Mouse (Mus musculus) CH12.LX (cell line): ENCODE measurements around the gene Rbpms2. TPM values are rescaled to one million over a fixed set of nuclear protein-coding genes. Genes with fewer than 3 reads are reported as not detected.

Experiments
- DNase-seq: peaks from one replicate; pipeline ENCODE4 v3.0.0-alpha.2; 2013; ENCODE audit errors: extremely low read depth
- H3K27ac ChIP-seq: 2 replicates; pipeline ENCODE4 v1.5.1; 2012; ENCODE audit warnings: low read depth, mild to moderate bottlenecking, control low read depth, moderate library complexity; ENCODE audit not compliant: insufficient read depth
- H3K27me3 ChIP-seq: replicated peaks from 2 replicates; pipeline ENCODE3; 2012; ENCODE audit warnings: inconsistent platforms
- H3K36me3 ChIP-seq, 2 experiments: replicated peaks in 1 of 2; 2 replicates each; pipeline versions ENCODE3 to v1.6.1; 2012; ENCODE audit warnings: inconsistent platforms in 1 of 2, low read length in 1 of 2, mild to moderate bottlenecking in 1 of 2, mixed read lengths in 1 of 2, moderate library complexity in 1 of 2; ENCODE audit not compliant: control insufficient read depth in 1 of 2, insufficient read depth in 1 of 2
- H3K4me1 ChIP-seq, 2 experiments: 2 replicates each; pipeline ENCODE4 v1.6.1; 2012; ENCODE audit warnings: inconsistent platforms in 1 of 2, moderate library complexity in 1 of 2; ENCODE audit not compliant: insufficient read depth in 2 of 2, control insufficient read depth in 1 of 2
- H3K4me2 ChIP-seq: 2 replicates; pipeline ENCODE4 v1.6.1; 2012; ENCODE audit warnings: low read depth, mild to moderate bottlenecking, control low read depth; ENCODE audit not compliant: poor library complexity, insufficient read depth, severe bottlenecking
- H3K4me3 ChIP-seq, 3 experiments: fragments of 150-350 bp in 1 of 3; sonication (generic) in 1 of 3; replicated peaks in 1 of 3; 2 replicates each; pipeline versions ENCODE3 to v1.5.1; 2011 to 2012; ENCODE audit warnings: low read depth in 2 of 3, low read length in 2 of 3, mild to moderate bottlenecking in 2 of 3, moderate library complexity in 2 of 3, control low read depth in 1 of 3, improper control_type of control experiment in 1 of 3, inconsistent platforms in 1 of 3, mixed read lengths in 1 of 3; ENCODE audit not compliant: poor library complexity in 1 of 3
- H3K79me2 ChIP-seq: replicated peaks from 2 replicates; pipeline ENCODE4 v1.6.1; 2012; ENCODE audit warnings: mild to moderate bottlenecking, moderate library complexity; ENCODE audit not compliant: control insufficient read depth, poor library complexity, insufficient read depth, severe bottlenecking; ENCODE audit errors: extremely low read depth
- H3K9ac ChIP-seq: 2 replicates; pipeline ENCODE4 v1.6.1; 2012; ENCODE audit warnings: low read depth, mild to moderate bottlenecking, control low read depth, moderate library complexity; ENCODE audit not compliant: insufficient read depth
- H3K9me3 ChIP-seq: replicated peaks from 2 replicates; pipeline ENCODE3; 2012; ENCODE audit warnings: low read length, inconsistent platforms, mixed read lengths
- CHD1 ChIP-seq: IDR thresholded peaks from 2 replicates; pipeline ENCODE4 v1.6.1; 2012; ENCODE audit warnings: low read depth, low read length, improper control_type of control experiment, inconsistent platforms
- CTCF ChIP-seq, 2 experiments: IDR thresholded peaks in 1 of 2; conservative IDR thresholded peaks in 1 of 2; 2 replicates each; pipeline ENCODE4 v1.5.1; 2011 to 2012; ENCODE audit warnings: low read depth in 2 of 2, low read length in 2 of 2, improper control_type of control experiment in 1 of 2, inconsistent platforms in 1 of 2, mild to moderate bottlenecking in 1 of 2, moderate library complexity in 1 of 2
- EP300 ChIP-seq: IDR thresholded peaks from 2 replicates; pipeline ENCODE4 v1.6.1; 2011; ENCODE audit warnings: low read length, improper control_type of control experiment
- IRF4 ChIP-seq: IDR thresholded peaks from 2 replicates; pipeline ENCODE4 v1.6.1; 2014; ENCODE audit warnings: low read depth, mild to moderate bottlenecking, inconsistent platforms, low read length, improper control_type of control experiment
- JUN ChIP-seq: IDR thresholded peaks from 2 replicates; pipeline ENCODE4 v1.6.1; 2011; ENCODE audit warnings: low read depth, mild to moderate bottlenecking, low read length, improper control_type of control experiment, moderate library complexity; ENCODE audit not compliant: insufficient read depth
- JUND ChIP-seq: conservative IDR thresholded peaks from 2 replicates; pipeline ENCODE4 v1.6.1; 2011; ENCODE audit warnings: low read depth, low read length, improper control_type of control experiment
- MAFK ChIP-seq: IDR thresholded peaks from 2 replicates; pipeline ENCODE4 v1.6.1; 2011; ENCODE audit warnings: low read length, improper control_type of control experiment; ENCODE audit not compliant: insufficient replicate concordance
- MAX ChIP-seq: IDR thresholded peaks from 2 replicates; pipeline ENCODE4 v1.6.1; 2011; ENCODE audit warnings: low read length, improper control_type of control experiment
- RAD21 ChIP-seq: IDR thresholded peaks from 2 replicates; pipeline ENCODE4 v1.6.1; 2011; ENCODE audit warnings: low read depth, mild to moderate bottlenecking, low read length, improper control_type of control experiment, moderate library complexity
- SMC3 ChIP-seq: IDR thresholded peaks from 2 replicates; pipeline ENCODE4 v1.6.1; 2011; ENCODE audit warnings: low read depth, low read length, improper control_type of control experiment
- TCF12 ChIP-seq: IDR thresholded peaks from 2 replicates; pipeline ENCODE4 v1.6.1; 2014; ENCODE audit warnings: low read depth, mild to moderate bottlenecking, inconsistent platforms, low read length, improper control_type of control experiment
- USF1 ChIP-seq: IDR thresholded peaks from 2 replicates; pipeline ENCODE4 v1.6.1; 2014; ENCODE audit warnings: low read depth, mild to moderate bottlenecking, inconsistent platforms, low read length, improper control_type of control experiment
- USF2 ChIP-seq: conservative IDR thresholded peaks from 2 replicates; pipeline ENCODE4 v1.6.1; 2011; ENCODE audit warnings: low read depth, low read length, improper control_type of control experiment
- ZC3H11A ChIP-seq: IDR thresholded peaks from 2 replicates; pipeline ENCODE4 v1.6.1; 2012; ENCODE audit warnings: low read depth, mild to moderate bottlenecking, inconsistent platforms, low read length, improper control_type of control experiment
- ZNF384 ChIP-seq: IDR thresholded peaks from 2 replicates; pipeline ENCODE4 v1.6.1; 2012; ENCODE audit warnings: low read depth, low read length, improper control_type of control experiment, inconsistent platforms
- dilution Hi-C: fragments of 300-500 bp; cut with MboI; formaldehyde crosslinking; loops from 2 replicates; pipeline ENCODE4 v1.14.3; 2020; ENCODE audit warnings: low sequenced_read_pairs; ENCODE audit not compliant: extremely low pct_unique_long_range_greater_than_20kb, extremely low pct_ligation_motif_present
- in situ Hi-C: fragments of 300-500 bp; cut with MboI; formaldehyde crosslinking; loops from 3 replicates; pipeline ENCODE4 v1.14.3; 2019; ENCODE audit warnings: low sequenced_read_pairs, low pct_ligation_motif_present, low pct_unique_long_range_greater_than_20kb, mixed read lengths
- polyA plus RNA-seq: library from polyadenylated mRNA; unstranded; fragments of >175 nt; gene quantifications from 2 replicates; pipeline ENCODE4 v1.2.1, GENCODE M21; 2012; ENCODE audit warnings: low read depth; ENCODE audit not compliant: insufficient read length
- total RNA-seq, 2 experiments: library from RNA; depleted of rRNA; stranded (reverse); fragments of 300-350 nt in 1 of 2; fragments of >200 nt in 1 of 2; gene quantifications; 2 replicates each; pipeline ENCODE4 v1.2.3; 2012 to 2014

The Rbpms2 gene
- total and polyA plus RNA-seq, 3 experiments = 0.13 to 0.34 TPM; not detected in 1

DNA sequence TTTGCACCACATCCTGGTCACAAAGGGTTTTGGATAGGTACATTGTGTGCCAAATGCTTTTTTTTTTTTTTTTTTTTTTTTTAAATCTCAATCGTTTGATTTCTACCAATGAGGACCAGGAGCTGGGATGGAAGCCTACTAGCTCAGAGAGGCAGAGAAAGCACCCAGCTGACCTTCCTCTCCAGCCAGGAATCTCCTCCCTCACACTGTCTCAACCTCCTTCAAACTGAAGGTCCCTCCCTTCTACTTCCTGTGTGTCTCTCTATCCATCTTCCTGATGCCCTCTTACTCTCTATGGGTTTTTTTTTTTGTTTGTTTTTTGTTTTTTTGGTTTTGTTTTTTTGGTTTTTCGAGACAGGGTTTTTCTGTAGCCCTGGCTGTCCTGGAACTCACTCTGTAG is 28.5 kb upstream of the Rbpms2 start:
- H3K4me3 ChIP-seq = no peak overlapping the region
- H3K79me2 ChIP-seq = no peaks in the 10 kb centered on the region
- TF ChIP-seq ZNF384 (0 out of 2 replicates have a peak, but pooled peaks have one; percentile 19), USF1 (no peak), MAX (no peak)
- TF ChIP-seq, all 38 proteins: peak for 1
- no peak overlapping the region for H3K4me2 ChIP-seq
- no peaks in the 10 kb centered on the region for H3K9me3 ChIP-seq
- H3K36me3 ChIP-seq = peaks cover 0 to 5% of the 10 kb centered on the region in 2 experiments
- no peak for DNase-seq
- no peak overlapping the region for H3K27ac ChIP-seq
- H3K4me1 ChIP-seq = no peaks in the 10 kb centered on the region
- no peak overlapping the region for H3K9ac ChIP-seq
- in situ Hi-C loops (loop anchor here (10.0 kb wide), 1 partner anchor 244 kb away; no protein-coding TSS in a partner anchor), dilution Hi-C loops (no loop called here)
- no peaks in the 10 kb centered on the region for H3K27me3 ChIP-seq

DNA sequence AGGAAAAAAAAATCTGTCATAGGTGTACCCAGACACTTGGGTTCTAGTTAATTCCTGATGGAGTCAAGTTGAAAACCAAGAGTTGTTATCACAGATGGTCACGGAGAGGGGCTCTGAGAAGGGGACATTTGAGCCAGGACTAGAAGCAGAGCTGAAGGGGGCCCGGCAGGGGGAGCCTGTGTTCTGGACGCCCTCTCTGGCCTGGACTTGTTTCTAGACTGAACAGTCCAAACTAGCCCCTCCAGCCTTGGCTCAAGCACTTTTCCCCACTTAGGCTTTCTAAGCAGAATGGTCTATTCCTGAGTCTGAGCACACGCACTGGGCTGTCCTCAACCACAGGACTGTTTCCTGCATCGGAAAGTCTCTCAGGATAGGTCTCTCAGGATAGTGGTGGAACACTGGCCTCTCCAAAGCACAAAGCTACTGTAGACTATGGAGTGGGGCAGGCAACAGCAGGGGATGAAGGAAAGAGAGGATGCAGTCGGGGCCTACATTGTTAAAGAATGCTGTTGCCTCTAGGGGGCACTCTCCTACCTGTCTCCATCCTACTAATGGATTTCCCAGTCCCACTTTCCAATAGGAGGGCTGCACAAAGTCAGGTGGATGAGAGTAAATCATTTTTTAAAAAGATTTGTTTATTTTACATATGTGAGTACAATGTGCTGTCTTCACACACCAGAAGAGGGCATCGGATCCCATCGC is 25.9 kb upstream of the Rbpms2 start:
- Histone ChIP-seq H3K9me3 (no peaks in the 10 kb centered on the region), H3K27me3 (no peaks in the 10 kb centered on the region), H3K79me2 (no peaks in the 10 kb centered on the region), H3K4me3 (no peak overlapping the region), H3K27ac (no peak overlapping the region), H3K9ac (no peak overlapping the region), H3K4me2 (no peak overlapping the region), H3K36me3 (no peaks in the 10 kb centered on the region), H3K4me1 (no peaks in the 10 kb centered on the region)
- TF ChIP-seq RAD21 (peak; percentile 33), CTCF (conservative IDR thresholded peaks at IDR 0.05 in 1 of 2, IDR thresholded peaks at IDR 0.05 in 1 of 2; ENCODE audit: low read depth in 2 of 2, low read length in 2 of 2) (peak; percentile 68 to 72), SMC3 (peak; percentile 24), JUND (no peak), USF2 (no peak)
- dilution Hi-C loops = no loop called here
- in situ Hi-C loops = loop anchor here (10.0 kb wide), 1 partner anchor 241 kb away; no protein-coding TSS in a partner anchor
- peak; percentile 31 for DNase-seq

DNA sequence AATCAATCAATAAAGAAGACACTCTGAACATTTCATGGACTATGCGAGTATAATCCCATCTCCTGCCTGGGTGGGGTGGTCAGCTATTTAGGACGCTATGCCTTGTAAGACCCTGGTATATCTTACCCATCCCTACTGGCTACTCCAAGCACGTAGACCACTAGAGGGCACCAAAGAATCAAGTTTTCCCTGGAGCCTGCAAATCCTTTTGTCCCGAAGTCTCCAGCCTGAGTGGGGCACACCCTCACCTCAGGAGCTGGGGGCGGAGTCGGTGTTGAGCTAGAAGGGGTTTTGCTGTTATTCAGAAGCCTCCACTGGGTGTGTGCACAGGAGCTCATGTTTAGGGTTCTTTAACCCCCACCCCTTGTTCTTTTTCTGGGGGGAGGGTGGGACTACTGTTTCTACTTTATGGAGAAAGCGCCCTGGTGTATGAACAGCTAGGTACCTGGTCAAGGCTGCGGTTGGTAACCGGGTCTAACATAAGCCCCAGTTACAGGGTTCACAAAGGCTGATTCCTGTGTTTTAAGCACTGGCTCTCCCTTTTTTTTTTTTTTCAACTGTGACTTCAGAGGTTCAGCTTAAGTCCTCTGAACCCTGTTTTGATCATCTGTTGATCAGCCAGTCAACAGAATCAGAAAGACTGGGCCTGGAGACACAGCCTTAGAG is 23.8 kb upstream of the Rbpms2 start:
- dilution Hi-C loops = no loop called here
- H3K79me2 ChIP-seq = no peaks in the 10 kb centered on the region
- in situ Hi-C loops = loop anchor here (5.0 to 10.0 kb wide), 2 partner anchors 57 to 239 kb away; no protein-coding TSS in a partner anchor
- no peaks in the 10 kb centered on the region for H3K9me3 ChIP-seq
- H3K27ac ChIP-seq = no peak overlapping the region
- TF ChIP-seq CTCF (conservative IDR thresholded peaks at IDR 0.05 in 1 of 2, IDR thresholded peaks at IDR 0.05 in 1 of 2; ENCODE audit: low read depth in 2 of 2, low read length in 2 of 2) = peak; percentile 34 to 88; a peak in 3 of 4 replicates
- TF ChIP-seq MAFK = no peak
- TF ChIP-seq CHD1 = no peak
- no peak for TF ChIP-seq JUN
- TF ChIP-seq TCF12 = no peak
- TF ChIP-seq IRF4 = no peak
- TF ChIP-seq EP300 = no peak
- TF ChIP-seq SMC3 = peak; percentile 82
- TF ChIP-seq JUND = no peak
- TF ChIP-seq RAD21 = peak; percentile 86
- peak; percentile 30 for TF ChIP-seq ZNF384
- peak; percentile 38; the same call in 1 of the 2 replicates for TF ChIP-seq ZC3H11A
- H3K4me3 ChIP-seq = no peak overlapping the region
- H3K4me1 ChIP-seq = no peaks in the 10 kb centered on the region
- no peak overlapping the region for H3K9ac ChIP-seq
- H3K4me2 ChIP-seq = no peak overlapping the region
- no peaks in the 10 kb centered on the region for H3K27me3 ChIP-seq
- peak; percentile 75 for DNase-seq
- H3K36me3 ChIP-seq = no peaks in the 10 kb centered on the region
